ENCODE assay signal across 8 mouse cellular contexts in the genomic region with DNA sequence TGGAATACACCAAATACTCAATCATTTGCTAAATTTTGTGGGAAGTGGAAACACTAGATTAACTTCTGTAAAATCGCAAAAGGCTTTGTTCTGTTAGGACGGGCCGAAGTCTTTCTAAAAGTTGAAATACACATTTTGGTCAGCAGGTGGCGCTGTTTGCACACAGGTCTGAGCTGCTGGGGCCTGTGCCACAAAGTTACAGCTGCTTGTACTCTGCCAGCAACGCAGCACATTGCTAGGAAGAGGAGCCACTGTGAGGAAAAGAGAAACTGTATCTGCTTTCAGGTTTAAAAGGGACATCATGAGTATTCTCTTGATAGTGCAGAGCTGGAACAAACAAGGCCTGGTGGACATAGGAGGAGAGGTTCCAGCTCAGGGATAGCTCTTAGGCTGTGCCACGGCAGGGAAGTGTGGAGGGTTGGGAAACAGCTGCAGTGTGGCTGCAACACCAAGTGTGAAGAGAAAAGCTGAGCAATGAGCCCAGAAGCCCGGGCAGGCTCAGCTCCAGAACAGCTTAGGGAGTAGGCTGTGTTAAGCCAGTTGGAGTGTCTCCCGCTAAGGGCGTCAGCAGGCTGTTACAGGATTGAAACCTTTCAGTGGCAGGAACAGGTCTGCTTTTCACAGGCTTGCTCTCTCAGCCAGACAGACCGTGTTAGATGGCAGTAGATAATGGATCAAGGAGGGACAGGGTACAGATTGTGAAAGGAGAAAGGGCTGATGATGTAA. TPM values are rescaled to one million over a fixed set of nuclear protein-coding genes. Genes with fewer than 3 reads are reported as not detected.
A peak's percentile ranks its signal among the peaks of the same experiment; 100 is the strongest.
DNase-seq lines count a peak whose midpoint lies in the region; ATAC-seq lines count a peak whose summit lies in the region.

No protein-coding gene starts in this region.

- no peak overlapping the region for H3K4me3 ChIP-seq in hindbrain, embryonic 14.5 days (replicated peaks; ENCODE audit: low read length)

- H3K36me3 ChIP-seq in hindbrain, embryonic 14.5 days (replicated peaks; ENCODE audit: control insufficient read depth, insufficient read depth), result peaks cover 17% of the 10 kb centered on the region

- H3K27ac ChIP-seq in hindbrain, embryonic 14.5 days, result no peak overlapping the region

- H3K4me2 ChIP-seq in hindbrain, embryonic 14.5 days (replicated peaks), result no peak overlapping the region

- H3K27me3 ChIP-seq in hindbrain, embryonic 14.5 days (ENCODE audit: control insufficient read depth, insufficient read depth, low read length), result no peaks in the 10 kb centered on the region; the same call in 1 of the 2 replicates

- WGBS in hindbrain, embryonic 14.5 days, result 35% methylated on average over 10 of the region's 10 CpGs

- H3K9me3 ChIP-seq in hindbrain, embryonic 14.5 days (ENCODE audit: control insufficient read depth, low read length), result no peaks in the 10 kb centered on the region

- DNase-seq in R1 (ENCODE audit: low read depth, low spot score), result peak; percentile 81
- DNase-seq in cerebellum, postnatal 36 days, result peak; percentile 71 to 84
- peak; percentile 82 to 94 for DNase-seq in frontal cortex, postnatal 36 days (ENCODE audit: low spot score in 2 of 2)
- peak; percentile 99 for DNase-seq in hindbrain, embryonic 14.5 days (ENCODE audit: low spot score)
- peak; percentile 78 to 85 for DNase-seq in layer of hippocampus, postnatal 36 days
- DNase-seq in lung, postnatal 25 days (ENCODE audit: low spot score), result peak; percentile 85
- peak; percentile 89 to 94 for DNase-seq in right cerebral cortex, adult 2 months (ENCODE audit: low spot score in 2 of 2)
- DNase-seq in urinary bladder, postnatal 10 days (ENCODE audit: low spot score), result peak; percentile 36

- ATAC-seq in hindbrain, embryonic 14.5 days (ENCODE audit: low FRiP score), result peak; percentile 73

- H3K9ac ChIP-seq in hindbrain, embryonic 14.5 days, result no peak overlapping the region

- 0 out of 2 replicates have a peak, but pooled peaks cover 5% of the 10 kb centered on the region for H3K4me1 ChIP-seq in hindbrain, embryonic 14.5 days (replicated peaks; ENCODE audit: control insufficient read depth, insufficient read depth, low read length)

RNA-seq across cellular contexts. Expression of gene Timm10, which starts 5.0 kb away (rescaled TPM):
- 75.8 and 83.3 TPM in 2 replicates for polyA plus RNA-seq in hindbrain, embryonic 14.5 days (2014; fragmentation: Nextera tagmentation; extraction: Ambion mirVana)
- total RNA-seq in layer of hippocampus, postnatal 36 days (2021), result 10 to 100 TPM; 45.0 to 48.7 TPM

RNA-seq across cellular contexts. Expression of gene Slc43a1, which starts 6.8 kb away (rescaled TPM):
- polyA plus RNA-seq in hindbrain, embryonic 14.5 days (2014; fragmentation: Nextera tagmentation; extraction: Ambion mirVana), result 1.5 and 1.6 TPM in 2 replicates
- total RNA-seq in layer of hippocampus, postnatal 36 days (2021), result 1 to 10 TPM in 1 of 2 experiments, under 1 TPM in 1; 0.48 to 1.2 TPM

RNA-seq across cellular contexts. Expression of gene Smtnl1, which starts 9.4 kb away (rescaled TPM):
- polyA plus RNA-seq in hindbrain, embryonic 14.5 days (2014; fragmentation: Nextera tagmentation; extraction: Ambion mirVana), result not detected in 2 replicates
- total RNA-seq in layer of hippocampus, postnatal 36 days (2021), result not detected

RNA-seq across cellular contexts. Expression of gene Ube2l6, which starts 33.2 kb away (rescaled TPM):
- 18.6 and 24.0 TPM in 2 replicates for polyA plus RNA-seq in hindbrain, embryonic 14.5 days (2014; fragmentation: Nextera tagmentation; extraction: Ambion mirVana)
- total RNA-seq in layer of hippocampus, postnatal 36 days (2021), result 1 to 10 TPM; 4.2 to 4.3 TPM

RNA-seq across cellular contexts. Expression of gene Rtn4rl2, which starts 54.7 kb away (rescaled TPM):
- 3.8 and 4.5 TPM in 2 replicates for polyA plus RNA-seq in hindbrain, embryonic 14.5 days (2014; fragmentation: Nextera tagmentation; extraction: Ambion mirVana)
- 10 to 100 TPM; 91.2 to 94.8 TPM for total RNA-seq in layer of hippocampus, postnatal 36 days (2021)

Comparison
In these comparisons a context has a peak if more than half of its experiments do, and no peak if none do; other contexts are left out.
1. DNase-seq: peak in every context shown above with its lines; median percentile 99 in hindbrain, embryonic 14.5 days; 92 in right cerebral cortex, adult 2 months; 88 in frontal cortex, postnatal 36 days; 85 in lung, postnatal 25 days; 82 in layer of hippocampus, postnatal 36 days; 81 in R1; 78 in cerebellum, postnatal 36 days; 36 in urinary bladder, postnatal 10 days.